Mouse (Mus musculus): Measurements from ENCODE around the gene Lyrm7.
"Not testable (repeated sequence)": the region's sequence is repeated elsewhere in the genome, so short reads cannot be mapped to it uniquely, and the experiment has no call there.

Lyrm7 gene

DNA sequence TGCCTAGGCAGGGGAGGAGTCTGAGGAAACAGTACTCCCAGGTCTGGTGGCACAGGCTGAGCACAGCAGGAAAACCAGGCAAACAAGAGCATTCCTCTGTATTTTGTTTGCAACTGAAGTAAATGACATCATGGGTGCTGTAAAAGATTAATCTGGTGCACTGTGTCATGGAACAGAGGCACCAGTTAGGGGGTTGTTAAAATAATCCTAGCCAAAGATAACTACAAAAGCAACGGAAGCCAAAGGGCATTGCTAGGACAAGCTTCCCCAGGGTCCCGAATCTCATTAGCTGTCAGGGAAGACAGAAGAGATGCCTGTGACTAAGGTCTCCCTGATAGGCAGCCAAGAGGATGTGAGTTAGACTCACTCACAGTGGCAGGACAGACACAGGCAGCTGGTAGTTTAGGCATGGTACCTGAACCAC is 20.3 kb upstream of the Lyrm7 start:
- peak; percentile 58 for DNase-seq (ENCODE audit: low spot score)

DNA sequence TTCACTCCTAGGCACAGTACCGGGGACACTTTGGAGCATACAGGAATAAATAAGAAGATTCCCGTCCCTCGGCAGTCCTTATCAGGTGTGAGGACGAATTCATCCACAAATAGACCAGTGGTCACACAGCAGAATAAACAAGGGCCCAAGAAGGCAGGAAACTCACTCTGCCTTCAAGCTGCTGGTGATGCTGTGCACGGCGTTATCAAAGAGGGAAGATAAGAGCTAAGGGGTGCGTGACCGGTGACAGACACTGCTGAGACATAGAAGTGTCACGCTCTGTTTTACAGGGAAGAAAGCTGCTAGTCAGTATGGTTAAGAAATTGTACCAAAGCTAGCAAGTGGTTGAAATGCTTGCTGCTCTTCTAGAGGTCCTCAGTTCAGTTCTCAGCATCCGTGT is 19.2 kb upstream of the Lyrm7 start:
- DNase-seq (ENCODE audit: low spot score), result no peak

DNA sequence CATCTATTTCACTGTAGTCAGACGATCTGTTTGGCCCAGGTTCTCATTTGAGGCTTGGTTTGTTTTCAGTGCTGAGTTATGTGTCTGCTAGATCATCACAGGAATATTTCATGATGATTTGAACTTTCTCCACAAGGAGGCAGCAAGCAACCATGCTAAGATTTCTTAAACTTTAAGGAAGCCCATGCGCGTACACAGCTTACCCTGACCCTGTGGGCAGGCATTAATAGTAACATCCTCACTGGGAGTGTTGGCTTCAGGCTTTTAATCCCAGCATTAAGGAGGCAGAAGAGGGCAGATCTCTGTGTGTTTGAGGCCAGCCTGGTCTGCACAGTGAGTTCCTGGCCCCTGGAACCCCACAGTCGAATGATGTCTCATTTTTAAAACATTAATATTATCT is 18.7 kb upstream of the Lyrm7 start:
- peak; percentile 87 for DNase-seq (ENCODE audit: low spot score)

DNA sequence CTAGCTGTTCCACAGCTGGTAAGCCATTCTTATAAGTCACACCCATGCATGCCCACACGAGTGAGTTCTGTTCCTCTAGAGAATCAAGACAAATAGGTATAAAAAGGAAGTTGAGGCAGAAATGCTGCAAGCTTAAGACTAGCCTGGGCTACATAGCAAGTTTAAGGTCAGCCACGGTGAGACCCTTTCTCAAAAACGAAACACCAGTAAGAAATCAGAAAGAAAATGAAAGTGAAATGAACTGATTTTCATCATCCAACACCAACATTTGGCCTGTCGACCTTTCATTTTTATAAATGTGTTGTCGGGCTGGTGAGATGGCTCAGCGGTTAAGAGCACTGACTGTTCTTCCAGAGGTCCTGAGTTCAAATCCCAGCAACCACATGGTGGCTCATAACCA is 18.2 kb upstream of the Lyrm7 start:
- no peak for DNase-seq (ENCODE audit: low spot score)

DNA sequence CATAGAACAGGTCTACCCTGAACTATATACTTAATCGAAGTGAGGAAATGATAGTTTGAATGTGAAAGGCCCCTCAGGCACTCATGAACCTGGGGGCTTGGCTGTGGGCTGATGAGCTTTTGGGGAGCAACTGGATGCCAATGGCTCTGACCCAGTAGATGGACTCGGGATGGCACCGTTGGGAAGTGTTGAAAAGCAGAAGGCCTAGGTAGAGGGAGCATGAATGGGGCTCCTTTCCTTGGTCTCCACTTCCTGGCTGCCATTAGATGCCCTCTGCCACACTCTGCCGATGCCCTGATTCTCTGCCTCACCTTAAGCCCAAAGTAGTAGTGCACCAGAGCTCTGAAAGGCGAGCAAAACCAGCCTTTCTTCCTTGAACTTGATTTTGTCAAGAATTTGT is 15.3 kb upstream of the Lyrm7 start:
- DNase-seq (ENCODE audit: low spot score), result no peak

DNA sequence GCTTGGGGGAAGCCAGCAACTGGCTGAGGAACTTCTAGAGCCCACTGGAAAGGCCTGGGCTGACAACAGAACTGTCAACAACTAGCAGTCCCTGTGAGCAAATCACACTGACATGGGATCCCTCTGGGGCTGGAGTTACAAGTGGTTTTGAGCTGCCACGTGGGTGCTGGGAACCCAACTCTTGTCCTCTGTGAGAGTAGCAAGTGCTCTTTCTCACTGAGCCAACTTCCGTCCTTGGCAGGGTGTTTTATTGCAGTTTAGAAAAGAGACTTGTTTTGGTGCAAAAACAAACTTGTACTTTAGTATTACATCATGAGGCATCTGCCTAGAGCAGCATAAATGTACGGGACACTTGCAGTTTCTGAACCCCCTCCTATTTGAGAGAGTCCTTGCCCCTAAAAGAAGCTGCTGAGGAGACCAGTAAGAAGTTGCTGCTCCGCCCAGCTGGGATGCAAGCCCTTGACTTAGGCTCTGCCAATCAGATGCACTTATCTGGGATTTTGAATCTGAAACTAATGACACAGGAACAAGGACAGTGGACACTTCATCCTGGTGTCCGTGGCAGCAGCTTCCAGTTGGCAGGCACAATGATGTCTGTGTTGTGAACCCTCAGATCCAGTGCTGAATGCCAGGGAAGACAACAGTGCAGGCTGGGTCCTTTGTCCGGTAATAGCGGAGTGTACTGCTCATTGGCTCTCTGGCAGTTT is 11.3 kb upstream of the Lyrm7 start:
- peak; percentile 68 for DNase-seq (ENCODE audit: low spot score)

DNA sequence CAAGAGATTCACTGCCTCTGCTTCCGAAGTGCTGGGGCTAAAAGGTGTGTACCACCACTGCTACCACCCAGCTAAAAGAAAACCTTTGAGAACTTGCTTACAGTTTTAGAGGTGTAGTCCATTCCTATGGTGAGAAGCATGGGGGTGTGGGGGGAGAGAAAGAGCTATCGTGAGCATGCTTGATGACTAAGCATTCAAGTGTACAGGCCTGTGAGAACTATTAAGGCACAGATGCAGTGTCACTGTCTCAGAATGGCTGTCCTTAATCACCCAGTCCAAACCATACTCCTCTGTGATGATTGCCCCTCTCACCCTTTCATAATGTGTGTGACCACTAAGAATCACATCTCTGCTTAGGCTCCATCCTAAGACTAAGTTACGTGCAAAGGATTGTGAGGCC is 8.6 kb upstream of the Lyrm7 start:
- DNase-seq (ENCODE audit: low spot score), result no peak

DNA sequence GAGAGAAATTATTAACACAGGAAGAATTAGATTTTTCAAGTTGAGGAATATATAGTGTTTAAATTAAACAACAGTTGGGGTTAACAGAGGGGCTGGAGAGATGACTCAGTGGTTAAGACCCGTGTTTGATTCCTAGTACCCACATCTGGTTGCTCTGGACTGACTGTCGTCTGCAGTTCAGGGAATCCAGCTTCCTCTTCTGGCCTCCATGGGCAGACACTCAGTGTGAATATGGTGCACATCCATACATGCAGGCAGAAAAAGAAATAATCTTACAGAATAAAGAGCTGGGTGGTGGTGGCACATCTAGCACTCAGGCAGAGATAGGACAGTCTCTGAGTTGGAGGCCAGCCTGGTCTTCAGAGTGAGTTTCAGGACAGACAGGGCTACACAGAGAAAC is 7.7 kb upstream of the Lyrm7 start:
- no peak for DNase-seq (ENCODE audit: low spot score)

DNA sequence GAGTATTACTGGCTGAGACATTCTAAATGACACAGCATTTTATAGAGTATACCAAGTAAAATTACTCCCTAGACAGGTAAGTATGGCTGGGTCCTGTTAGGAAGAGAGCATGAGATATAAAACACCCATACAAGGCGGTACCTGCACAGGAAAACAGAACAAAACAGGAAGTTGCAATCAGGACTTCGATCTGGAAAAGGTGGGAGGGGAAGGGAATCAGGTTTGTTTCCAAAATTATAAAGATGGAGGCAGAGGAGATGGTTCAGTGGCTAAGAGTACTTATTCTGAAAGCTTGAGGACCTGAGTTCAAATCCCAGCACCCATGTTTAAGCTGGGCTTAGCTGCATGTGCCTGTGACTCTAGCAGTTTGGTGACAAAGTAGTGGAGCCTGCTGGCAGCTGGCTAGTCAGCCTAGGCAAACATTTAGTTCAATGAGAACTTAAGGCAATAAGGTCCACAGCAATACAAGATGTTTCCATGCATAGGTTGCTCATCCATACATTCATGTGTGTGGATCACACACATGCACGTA is 7.3 kb upstream of the Lyrm7 start:
- DNase-seq (ENCODE audit: low spot score), result no peak

DNA sequence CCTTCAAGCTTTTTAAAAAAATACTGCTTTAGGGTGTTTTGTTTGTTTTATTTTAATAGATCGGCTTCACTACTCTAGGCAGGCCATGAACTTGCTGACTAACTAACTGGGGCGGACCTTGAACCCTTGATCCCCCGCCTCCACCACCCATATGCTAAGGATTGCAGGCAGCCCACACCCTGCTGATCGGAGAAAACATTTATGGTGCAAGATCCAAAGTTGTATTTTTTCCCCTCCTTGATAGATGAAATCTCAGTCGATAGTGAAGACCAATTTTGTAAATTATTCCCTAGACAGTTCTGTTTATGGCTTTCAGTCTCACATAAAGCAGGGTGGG is 6.3 kb upstream of the Lyrm7 start:
- peak; percentile 56 for DNase-seq (ENCODE audit: low spot score)

DNA sequence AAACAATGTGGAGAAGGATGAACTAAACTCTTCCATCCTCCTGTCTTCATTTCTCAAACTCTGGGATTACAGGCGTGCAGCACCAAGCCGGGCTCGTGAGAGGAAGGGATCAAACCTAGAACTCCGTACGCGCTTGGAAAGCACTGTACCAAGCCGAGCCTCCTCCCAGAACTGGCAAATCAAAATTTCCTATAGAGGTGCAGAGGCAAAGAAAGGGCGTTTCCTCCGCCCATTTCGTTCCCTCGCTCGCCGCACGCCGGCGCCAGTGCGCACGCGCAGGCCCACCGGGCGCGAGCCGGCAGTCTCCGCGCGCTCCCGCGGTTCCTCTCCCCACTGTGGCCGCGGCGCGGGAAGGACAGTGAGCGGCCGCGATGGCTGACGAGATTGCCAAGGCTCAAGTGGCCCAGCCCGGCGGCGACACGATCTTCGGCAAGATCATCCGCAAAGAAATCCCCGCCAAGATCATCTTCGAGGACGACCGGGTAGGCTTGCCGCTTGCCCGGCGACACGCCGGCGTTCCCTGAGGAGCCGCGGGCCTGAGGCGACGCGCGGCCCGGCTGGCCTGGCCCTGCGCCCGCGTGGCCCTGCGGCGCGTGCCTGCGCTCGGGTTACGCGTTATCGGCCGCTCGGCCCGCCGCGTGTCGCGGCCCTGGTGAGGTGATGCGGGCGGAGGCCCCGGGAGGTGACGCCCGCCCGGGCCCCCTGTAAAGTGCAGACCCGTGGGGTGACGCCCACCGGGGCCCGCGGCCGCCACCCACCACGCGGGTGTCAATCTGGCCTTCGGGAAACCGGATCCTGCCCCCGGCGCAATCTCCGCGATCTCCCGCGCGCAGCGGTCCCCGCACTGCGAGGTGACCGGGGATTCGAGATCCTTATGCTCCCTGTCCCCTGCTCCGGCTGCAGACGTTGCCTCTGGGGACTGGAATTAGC is 5.7 kb upstream of the Lyrm7 start, which contains the start of gene Hint1:
Gene Hint1, plus strand, starts transcription at position 265 of the 930 bp plus-strand sequence.
- peak; percentile 89 for DNase-seq (ENCODE audit: low spot score)

DNA sequence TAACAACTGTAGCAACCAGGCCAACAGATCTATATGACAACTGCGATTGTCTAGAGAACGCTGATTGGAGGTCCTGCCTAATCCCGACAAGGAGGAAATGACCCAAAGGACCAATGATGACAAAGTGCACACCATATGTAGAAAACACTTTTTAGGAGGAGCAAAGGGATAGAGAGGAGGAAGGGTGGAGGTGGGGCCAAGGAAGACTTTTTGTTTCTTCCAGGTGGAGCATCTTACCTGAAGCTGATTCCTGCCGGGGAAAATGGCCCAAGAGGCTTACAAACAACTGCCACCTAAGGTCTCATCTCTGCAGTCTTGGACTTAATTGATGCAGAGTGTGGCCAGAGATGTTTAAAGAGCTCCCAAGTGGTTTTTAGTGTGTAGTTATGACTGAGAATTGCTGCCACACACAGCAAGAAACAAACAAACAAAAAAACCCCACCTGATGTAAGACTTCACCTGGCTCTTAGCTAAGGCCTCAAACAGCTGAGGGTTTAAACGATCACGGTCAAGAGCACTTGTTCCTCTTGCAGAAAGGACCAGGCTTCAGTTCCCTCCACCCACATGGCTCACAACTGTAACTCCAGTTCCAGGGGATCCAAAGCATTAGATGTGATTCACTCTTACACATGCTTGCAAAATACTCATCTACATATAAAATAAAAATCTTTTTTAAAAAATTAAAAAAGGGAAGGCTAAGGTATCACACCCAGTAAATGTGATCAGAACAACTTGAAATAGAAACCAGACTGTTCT is 4.8 kb upstream of the Lyrm7 start:
- DNase-seq (ENCODE audit: low spot score), result no peak

DNA sequence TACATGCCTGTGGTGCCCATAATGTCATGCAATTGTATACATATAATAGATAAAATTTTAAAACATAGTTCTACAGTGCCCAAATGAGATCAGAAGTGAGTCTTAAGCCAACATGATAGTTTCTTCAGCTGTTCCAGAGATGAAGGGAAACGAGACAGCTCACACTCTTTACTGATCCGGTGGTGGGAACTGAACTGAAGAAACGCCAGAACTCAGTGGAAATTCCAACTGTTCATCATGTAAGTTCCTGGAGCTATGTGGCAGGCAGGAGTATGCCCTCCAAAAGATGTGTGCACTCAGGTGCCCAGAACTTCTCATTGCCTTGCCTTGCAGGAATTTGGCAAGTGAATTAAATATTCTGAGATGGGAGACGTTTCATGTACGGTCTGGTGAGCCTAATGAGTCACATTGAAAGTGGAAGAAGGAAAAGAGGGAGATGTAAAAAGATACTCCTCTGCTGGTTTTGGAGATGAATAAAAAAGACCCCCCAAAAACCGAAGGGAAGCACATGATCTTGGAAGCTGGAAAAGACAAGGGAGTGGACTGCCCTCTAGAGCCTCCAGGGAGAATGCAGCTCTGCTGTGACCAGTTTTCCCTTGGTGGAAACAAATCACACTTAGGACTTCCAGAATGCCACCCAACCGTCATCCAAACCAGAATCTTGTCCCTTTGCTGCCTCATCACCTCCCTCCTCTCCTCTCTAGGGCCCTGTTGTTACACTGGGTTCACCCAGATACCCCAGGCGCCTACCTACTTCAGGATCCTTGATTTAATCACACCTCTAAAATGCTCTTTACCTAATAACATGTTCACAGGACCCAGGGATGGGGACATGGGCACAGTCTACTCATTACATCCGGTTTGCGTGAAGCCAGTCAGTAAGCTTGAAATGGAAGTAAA is 2.2 kb upstream of the Lyrm7 start:
- peak; percentile 58 for DNase-seq (ENCODE audit: low spot score)

DNA sequence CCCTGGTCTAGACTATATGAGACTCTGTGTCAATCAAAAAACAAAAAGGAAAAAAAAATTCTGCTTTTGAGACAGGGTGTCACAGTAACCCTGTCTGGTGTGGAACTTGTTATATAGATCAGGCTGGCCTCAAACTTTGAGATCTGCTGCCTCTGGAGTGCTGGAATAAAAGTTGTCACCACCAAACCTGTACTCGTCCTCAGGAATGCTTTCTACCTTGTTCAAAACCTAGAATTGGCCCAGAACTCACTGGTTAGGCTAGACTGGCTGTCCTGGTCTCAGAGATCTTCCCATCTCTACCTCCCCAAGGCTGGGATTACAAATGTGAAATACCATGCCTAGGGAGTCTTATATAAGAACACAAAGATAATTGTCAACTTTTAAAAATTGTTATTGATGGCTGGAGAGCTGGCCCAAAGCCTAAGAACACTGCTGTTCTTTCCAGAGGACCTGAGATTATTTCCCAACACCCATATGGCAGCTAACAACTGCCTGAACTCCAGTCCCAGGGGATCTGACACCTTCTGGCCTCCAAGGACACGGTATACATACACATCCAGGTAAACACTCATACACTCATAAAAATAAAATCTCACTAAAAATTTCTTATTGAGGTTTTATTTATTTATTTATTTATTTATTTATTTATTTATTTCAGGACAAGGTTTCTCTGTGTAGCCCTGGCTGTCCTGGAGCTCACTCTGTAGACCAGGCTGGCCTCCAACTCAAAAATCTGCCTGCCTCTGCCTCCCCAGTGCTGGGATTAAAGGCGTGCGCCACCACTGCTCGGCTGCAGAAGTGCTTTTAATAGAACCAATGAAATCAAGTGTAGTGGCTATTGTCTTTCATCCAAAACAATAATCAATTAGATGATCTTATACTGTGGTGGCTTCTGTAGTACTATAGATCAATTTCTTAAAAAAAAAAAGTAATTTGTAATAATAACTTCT is 1.0 kb upstream of the Lyrm7 start:
- peak; percentile 58 for DNase-seq (ENCODE audit: low spot score)

DNA sequence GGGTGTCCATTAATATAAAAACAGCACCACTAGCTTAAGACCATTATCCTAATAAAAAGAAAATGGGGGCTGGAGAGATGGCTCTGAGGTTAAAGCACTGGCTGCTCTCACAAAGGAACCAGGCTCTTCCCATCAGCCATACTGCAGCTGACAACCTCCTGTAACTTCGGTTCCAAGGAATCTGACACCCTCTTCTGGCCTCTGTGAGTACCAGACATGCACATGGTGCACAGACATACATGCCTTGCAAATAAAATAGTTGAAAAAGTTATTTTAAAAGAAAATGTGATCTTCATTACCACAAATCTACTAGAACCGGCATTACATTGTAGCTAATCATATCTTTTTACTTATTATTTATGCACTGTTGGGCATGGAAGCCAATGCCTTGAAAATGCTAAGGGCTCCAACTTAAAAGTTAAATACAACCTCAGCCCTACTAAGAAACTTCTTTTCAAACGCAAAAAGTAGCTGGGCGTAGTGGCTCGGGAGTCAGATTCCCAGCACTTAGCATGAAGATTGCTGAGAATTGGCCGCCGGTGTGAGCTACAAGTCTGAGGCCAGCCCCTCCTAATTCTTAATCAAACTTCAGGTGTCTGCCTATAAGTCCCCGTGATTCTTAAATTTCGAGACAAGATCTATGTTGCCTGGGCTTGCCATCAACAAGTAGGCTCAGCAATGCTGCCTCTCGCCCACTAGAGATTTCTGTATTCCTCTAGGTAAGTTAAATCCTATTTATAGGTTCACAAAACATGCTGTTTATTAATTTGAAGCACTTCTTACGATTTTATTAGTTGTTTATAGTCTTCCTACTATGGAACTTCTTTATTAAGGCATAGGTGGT is 1.2 kb downstream of the Lyrm7 start:
- DNase-seq (ENCODE audit: low spot score), result peak; percentile 51

DNA sequence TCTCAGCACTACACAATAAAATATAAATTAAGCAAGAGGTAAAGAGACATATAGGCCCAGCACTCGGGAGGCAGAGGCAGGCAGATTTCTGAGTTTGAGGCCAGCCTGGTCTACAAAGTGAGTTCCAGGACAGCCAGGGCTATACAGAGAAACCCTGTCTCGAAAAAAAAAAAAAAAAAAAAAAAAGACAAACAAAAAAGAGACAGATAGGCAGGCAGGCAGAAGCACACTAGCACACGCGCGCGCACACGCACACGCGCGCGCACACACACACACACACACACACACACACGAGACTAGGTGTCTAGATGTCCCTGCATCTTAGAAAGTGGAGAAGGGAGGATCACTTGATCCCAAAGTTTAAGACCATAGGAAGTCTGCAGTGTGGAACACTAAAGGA is 1.8 kb downstream of the Lyrm7 start:
- not testable (repeated sequence) for DNase-seq (ENCODE audit: low spot score)

DNA sequence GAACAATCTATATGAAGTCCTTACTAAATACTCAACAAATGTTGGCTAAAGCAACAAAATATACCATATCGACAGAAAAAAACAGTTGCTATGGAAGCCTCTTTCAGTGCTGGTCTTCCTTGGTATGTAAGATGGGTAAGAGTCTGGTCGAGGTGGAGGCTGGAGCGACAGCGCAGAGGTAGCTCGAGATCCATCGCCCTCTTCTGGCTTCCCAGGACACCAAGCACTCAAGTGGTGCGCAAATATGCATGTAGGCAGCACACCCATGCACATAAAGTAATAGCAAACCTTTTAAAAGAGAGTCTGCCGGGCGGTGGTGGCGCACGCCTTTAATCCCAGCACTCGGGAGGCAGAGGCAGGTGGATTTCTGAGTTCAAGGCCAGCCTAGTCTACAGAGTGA is 9.1 kb downstream of the Lyrm7 start:
- DNase-seq (ENCODE audit: low spot score), result no peak

DNA sequence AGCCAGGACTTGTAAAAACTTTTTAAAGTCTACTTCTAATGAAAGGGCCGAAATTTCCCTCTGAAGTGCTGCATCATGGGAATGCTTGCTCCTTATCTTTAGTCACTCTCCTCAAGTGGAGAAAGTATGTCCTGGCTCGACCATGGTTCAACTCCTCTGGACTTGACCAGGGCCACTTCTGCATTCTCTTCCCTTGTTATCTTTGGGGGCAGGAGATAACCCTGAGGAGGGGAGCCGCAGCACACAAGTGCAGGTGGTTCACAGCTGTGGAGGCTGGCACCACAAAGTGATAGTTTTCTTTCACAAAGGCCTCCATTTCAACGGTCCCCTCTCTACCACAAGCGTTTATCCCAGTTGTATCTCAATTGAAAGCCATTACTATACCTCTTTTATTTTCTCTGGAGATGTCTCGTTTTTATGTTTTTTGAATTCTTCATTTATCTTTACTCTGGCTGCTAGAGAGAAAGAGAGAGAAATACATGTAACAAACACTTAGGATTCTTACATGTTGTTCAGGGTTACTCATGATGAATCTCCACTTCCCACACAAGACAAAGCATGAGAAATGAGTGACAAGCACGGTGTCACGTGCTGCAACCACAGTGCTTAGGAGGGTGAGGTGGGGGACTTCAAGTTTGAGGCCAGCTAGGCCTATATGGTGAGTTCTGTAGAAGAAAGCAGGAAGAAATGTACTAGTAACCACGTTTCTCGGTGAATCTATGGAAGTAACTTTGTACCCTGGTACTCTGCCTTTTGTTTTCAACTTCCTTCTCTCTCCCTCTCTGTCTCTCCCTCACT is 10.6 kb downstream of the Lyrm7 start:
- DNase-seq (ENCODE audit: low spot score), result no peak
